Mouse (Mus musculus) hindbrain, embryonic 16.5 days (tissue): ENCODE results near the gene Sobp. TPM values are rescaled to one million over a fixed set of nuclear protein-coding genes. Genes with fewer than 3 reads are reported as not detected.

Source experiments
- ATAC-seq: fragments of 200-750 bp; cut with Nextera tagmentation; 2 replicates; pipeline ENCODE4 v1.8.0; 2017; ENCODE audit warnings: moderate TSS enrichment, moderate library complexity
- H3K27ac ChIP-seq: fragments of 300-500 bp; sonication (generic); 2 replicates; pipeline ENCODE4 v1.5.1; 2014; ENCODE audit warnings: low read depth, mild to moderate bottlenecking, control low read depth, low read length, moderate library complexity
- H3K27me3 ChIP-seq: fragments of 300-500 bp; sonication (generic); replicated peaks from 2 replicates; pipeline ENCODE4 v1.6.1; 2014; ENCODE audit warnings: low read length; ENCODE audit not compliant: control insufficient read depth, insufficient read depth
- H3K36me3 ChIP-seq: fragments of 300-500 bp; sonication (generic); 2 replicates; pipeline ENCODE4 v1.6.1; 2014; ENCODE audit warnings: mild to moderate bottlenecking, low read length, moderate library complexity, mixed read lengths; ENCODE audit not compliant: control insufficient read depth, insufficient read depth
- H3K4me1 ChIP-seq: fragments of 300-500 bp; sonication (generic); 2 replicates; pipeline ENCODE4 v1.6.1; 2014; ENCODE audit warnings: low read depth, low read length; ENCODE audit not compliant: control insufficient read depth, insufficient read depth
- H3K4me2 ChIP-seq: fragments of 300-500 bp; sonication (generic); 2 replicates; pipeline ENCODE4 v1.6.1; 2014; ENCODE audit warnings: mild to moderate bottlenecking, low read length, control low read depth, moderate library complexity
- H3K4me3 ChIP-seq: fragments of 300-500 bp; sonication (generic); 2 replicates; pipeline ENCODE4 v1.5.1; 2014; ENCODE audit warnings: mild to moderate bottlenecking, low read length, control low read depth, moderate library complexity
- H3K9ac ChIP-seq: fragments of 300-500 bp; sonication (generic); 2 replicates; pipeline ENCODE4 v1.6.1; 2014; ENCODE audit warnings: low read depth, mild to moderate bottlenecking, control low read depth, low read length, moderate library complexity
- H3K9me3 ChIP-seq: fragments of 300-500 bp; sonication (generic); 2 replicates; pipeline ENCODE4 v1.6.1; 2014; ENCODE audit warnings: mild to moderate bottlenecking, low read length, moderate library complexity; ENCODE audit not compliant: control insufficient read depth
- WGBS: fragments of 180-500 bp; shearing (Covaris S2); extraction: QIAGEN DNeasy Blood & Tissue Kit; methylation state at CpG from one replicate; pipeline ENCODE4 v1.1.7; 2014; 5-methylcytosine and 5-hydroxymethylcytosine counted together
- polyA plus RNA-seq: library from polyadenylated mRNA; unstranded; fragments of >200 nt; fragmentation: Nextera tagmentation; extraction: Ambion mirVana; gene quantifications from 2 replicates; pipeline ENCODE4 v1.2.1, GENCODE M21; 2015

The Sobp gene
- polyA plus RNA-seq, 1 experiment from 2014 or later: 10.8 TPM

DNA sequence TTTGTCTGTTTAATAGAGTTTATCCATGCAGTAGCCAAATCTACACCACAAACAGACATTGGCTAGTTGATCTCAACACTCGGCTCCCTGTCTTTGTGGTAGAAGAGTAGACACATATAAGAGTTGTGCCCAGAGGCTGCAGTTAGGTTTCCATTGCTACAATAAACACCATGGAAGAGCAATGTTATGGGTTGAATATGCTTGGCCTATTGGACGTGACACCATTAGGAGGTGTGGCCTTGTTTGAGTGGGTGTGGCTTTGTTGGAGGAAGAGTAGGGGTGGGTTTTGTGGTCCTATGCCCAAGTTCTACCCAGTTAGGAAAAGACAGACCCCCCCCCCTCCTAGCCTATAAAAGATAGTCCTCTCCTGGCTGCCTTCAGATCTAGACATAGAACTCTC is 211.3 kb downstream of the Sobp start:
- Histone ChIP-seq H3K4me2 (no peak overlapping the region), H3K27ac (no peak overlapping the region), H3K36me3 (no peaks in the 10 kb centered on the region), H3K9me3 (no peaks in the 10 kb centered on the region), H3K9ac (no peak overlapping the region), H3K27me3 (no peaks in the 10 kb centered on the region), H3K4me3 (no peak overlapping the region), H3K4me1 (no peaks in the 10 kb centered on the region)
- ATAC-seq: no peak
- WGBS: 93% methylated on average over 2 of the region's 2 CpGs

DNA sequence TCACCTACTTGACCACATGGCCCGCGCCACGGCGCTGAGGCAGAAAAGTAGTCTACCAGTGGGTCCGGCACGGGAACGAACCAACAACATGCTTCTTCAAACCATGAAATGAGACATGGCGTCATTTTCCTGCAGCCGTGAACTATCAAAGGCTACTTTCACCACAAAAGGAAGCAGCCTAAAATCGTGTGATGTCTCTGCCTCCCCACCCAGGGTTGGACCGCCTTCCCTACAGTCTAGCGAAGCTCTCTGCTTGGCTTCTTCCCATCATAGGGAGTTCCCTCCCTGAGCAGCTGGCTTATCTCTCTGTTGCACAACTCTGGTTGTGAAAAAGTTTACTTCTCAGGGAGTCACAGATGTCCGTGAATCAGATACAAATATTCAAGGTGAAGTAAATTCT is 211.7 kb downstream of the Sobp start:
- Histone ChIP-seq H3K4me1 (peaks cover 3% of the 10 kb centered on the region; the same call in 1 of the 2 replicates), H3K9ac (no peak overlapping the region), H3K27ac (no peak overlapping the region), H3K4me3 (no peak overlapping the region), H3K27me3 (no peaks in the 10 kb centered on the region), H3K36me3 (no peaks in the 10 kb centered on the region), H3K9me3 (no peaks in the 10 kb centered on the region), H3K4me2 (no peak overlapping the region)
- ATAC-seq: no peak
- WGBS: 96% methylated on average over 13 of the region's 13 CpGs

DNA sequence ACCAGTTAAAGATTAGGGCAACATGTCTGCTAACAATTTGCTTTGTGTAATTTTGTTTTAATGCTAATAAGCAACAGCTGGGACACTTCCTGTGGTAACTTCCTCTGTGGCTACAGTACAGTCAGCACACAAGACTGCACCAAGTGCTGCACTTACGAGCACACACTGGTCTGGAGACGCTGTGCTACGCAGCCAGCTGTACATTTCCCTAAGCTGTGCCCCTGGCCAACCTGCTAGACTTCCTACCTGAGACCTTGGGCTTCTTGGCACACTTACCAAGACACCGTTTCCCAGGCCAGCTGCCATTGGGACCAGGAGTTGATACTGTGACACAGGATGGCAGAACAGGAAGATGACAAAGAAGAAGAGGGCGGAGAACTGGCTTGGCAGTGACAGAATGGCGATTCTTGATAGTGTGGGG is 212.1 kb downstream of the Sobp start:
- no peaks in the 10 kb centered on the region for H3K36me3 ChIP-seq
- no peak overlapping the region for H3K4me3 ChIP-seq
- H3K27me3 ChIP-seq: no peaks in the 10 kb centered on the region
- no peak overlapping the region for H3K27ac ChIP-seq
- peaks cover 3% of the 10 kb centered on the region; the same call in 1 of the 2 replicates for H3K4me1 ChIP-seq
- no peak for ATAC-seq
- no peak overlapping the region for H3K9ac ChIP-seq
- 79% methylated on average over 6 of the region's 6 CpGs for WGBS
- H3K4me2 ChIP-seq: no peak overlapping the region
- no peaks in the 10 kb centered on the region for H3K9me3 ChIP-seq

DNA sequence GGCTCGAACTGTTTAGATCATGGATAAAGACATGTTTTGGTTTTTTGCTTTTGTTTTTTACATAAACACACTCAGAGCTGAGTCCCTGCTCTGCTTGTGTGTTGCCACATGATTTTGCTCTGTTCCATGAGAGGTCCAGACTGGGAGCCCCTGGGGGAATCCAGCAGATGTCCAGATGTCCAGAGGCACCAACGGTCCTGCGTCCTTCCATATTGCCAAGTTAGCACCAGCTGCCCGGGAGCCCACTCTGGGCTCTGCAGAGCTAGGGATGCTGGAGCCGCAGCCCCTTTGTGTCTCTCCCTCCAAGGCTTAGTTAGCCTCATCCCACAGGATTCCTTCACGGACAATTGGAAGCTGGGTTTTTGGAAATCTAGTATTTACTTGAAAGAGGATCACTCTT is 212.6 kb downstream of the Sobp start:
- whole genome bisulfite sequencing: 66% methylated on average over 6 of the region's 6 CpGs
- Histone ChIP-seq H3K4me3 (no peak overlapping the region), H3K4me2 (no peak overlapping the region), H3K27me3 (no peaks in the 10 kb centered on the region), H3K9me3 (no peaks in the 10 kb centered on the region), H3K27ac (no peak overlapping the region), H3K4me1 (peaks cover 3% of the 10 kb centered on the region; the same call in 1 of the 2 replicates), H3K36me3 (no peaks in the 10 kb centered on the region), H3K9ac (no peak overlapping the region)
- no peak for ATAC-seq

DNA sequence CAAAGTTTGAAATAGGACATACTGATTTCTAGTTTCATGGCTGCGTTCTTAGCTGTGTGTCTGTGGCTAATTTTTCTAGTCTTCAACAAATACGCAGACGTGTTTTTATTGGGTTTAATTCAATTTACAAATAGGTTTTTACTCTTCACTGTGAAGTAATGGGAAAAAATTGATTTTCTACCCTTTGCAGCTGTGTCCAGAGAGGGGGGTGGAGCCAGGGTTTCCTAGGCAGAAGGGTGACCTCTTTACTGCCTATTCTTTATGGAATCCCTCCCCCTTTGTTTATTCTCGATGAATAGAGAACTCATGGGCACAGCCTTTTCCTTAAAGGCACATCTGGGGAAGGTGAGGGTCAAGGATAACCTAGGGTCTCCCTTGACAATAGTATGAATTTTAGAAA is 215.6 kb downstream of the Sobp start:
- Histone ChIP-seq H3K4me2 (peak overlapping the region; percentile 56), H3K9me3 (no peaks in the 10 kb centered on the region), H3K27ac (no peak overlapping the region), H3K4me1 (peaks cover 3% of the 10 kb centered on the region; the same call in 1 of the 2 replicates), H3K9ac (peak overlapping the region; percentile 43), H3K27me3 (no peaks in the 10 kb centered on the region), H3K36me3 (no peaks in the 10 kb centered on the region), H3K4me3 (no peak overlapping the region)
- no peak for ATAC-seq
- WGBS: 26% methylated on average over 4 of the region's 4 CpGs

DNA sequence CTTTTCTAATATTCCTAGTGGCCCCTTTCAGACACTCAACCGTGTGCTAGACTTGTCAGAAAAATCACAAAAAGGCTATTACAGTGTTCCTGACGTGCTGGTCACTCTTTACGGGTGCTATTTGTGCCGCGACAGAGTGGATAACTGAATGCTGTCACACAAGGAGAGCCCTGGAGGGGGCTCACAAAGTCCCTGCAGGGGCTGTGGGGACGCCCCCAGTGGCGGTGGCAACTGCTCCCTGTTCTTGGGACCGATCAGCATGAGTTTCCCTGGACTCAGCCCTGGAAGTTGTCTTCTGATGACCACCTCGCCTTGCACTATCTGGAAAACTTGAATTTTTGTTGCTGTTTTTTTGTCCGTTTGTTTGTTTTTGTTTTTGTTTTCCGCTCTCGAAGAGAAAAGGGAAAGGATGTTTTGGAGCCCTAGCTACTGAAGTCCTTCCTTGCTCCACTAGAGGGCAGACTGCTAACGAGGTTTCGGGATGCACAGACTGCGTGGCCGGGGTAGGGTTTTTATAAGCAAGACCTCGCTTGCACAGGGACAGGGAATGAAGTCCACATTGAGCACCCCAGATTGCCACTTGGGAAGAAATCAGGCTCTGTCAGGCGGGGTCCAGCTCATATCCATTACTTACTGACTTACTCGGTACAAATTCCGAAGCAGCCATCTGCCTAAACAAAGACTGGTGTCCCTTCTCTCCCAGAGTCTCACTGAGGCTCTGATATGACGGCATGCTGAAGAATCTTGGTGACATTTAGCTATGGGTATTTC is 216.3 kb downstream of the Sobp start:
- no peaks in the 10 kb centered on the region for H3K27me3 ChIP-seq
- no peaks in the 10 kb centered on the region for H3K36me3 ChIP-seq
- ATAC-seq: peak; percentile 88
- peak overlapping the region; percentile 33 for H3K4me3 ChIP-seq
- WGBS: 3% methylated on average over 21 of the region's 21 CpGs
- peak overlapping the region; percentile 56 for H3K4me2 ChIP-seq
- H3K27ac ChIP-seq: no peak overlapping the region
- H3K9me3 ChIP-seq: no peaks in the 10 kb centered on the region
- peaks cover 3% of the 10 kb centered on the region; the same call in 1 of the 2 replicates for H3K4me1 ChIP-seq
- peak overlapping the region; percentile 46 for H3K9ac ChIP-seq

DNA sequence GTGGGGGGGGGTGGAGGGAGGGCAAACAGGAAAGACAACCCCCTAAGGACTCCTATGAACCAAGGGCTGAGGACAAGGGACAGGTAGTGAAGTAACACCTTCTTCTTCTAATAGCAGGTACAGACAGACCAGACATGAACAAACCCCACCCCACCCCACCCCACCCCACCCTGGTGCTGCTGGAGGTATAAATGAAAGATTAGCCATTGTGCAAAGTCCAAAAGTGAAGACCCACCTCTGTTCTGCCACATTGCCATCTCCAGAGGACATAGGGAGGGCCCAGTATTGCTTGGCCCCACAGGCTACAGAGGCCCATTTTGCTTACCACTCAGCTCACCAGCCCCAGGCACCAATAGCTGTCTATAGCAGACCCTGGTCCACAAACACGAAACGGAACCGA is 219.1 kb downstream of the Sobp start:
- Histone ChIP-seq H3K4me2 (no peak overlapping the region), H3K9ac (no peak overlapping the region), H3K4me1 (peaks cover 9% of the 10 kb centered on the region), H3K9me3 (no peaks in the 10 kb centered on the region), H3K27ac (no peak overlapping the region), H3K36me3 (no peaks in the 10 kb centered on the region), H3K4me3 (no peak overlapping the region), H3K27me3 (no peaks in the 10 kb centered on the region)
- ATAC-seq: no peak
- 97% methylated on average over 3 of the region's 3 CpGs for WGBS

DNA sequence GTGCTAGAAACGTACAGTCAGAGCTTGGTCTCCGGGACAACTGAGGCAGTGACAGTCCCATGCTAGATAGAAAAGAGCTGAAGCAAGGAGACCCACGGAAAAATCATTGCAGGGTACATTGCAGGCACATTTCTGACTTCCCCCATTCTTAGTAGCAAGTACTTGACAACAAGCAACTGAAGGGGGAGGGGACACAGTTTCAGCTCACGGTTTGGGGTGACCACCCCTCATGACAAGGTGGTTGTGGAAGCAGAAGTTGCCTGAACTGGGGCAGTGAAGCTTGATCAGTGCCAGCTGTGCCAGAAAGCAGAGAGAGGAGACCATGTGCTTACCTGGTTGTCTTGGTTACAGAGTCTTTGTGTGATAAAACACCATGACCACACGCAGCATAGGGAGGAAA is 220.7 kb downstream of the Sobp start:
- Histone ChIP-seq H3K27ac (no peak overlapping the region), H3K36me3 (no peaks in the 10 kb centered on the region), H3K4me3 (no peak overlapping the region), H3K4me2 (no peak overlapping the region), H3K4me1 (peaks cover 9% of the 10 kb centered on the region), H3K9me3 (no peaks in the 10 kb centered on the region), H3K27me3 (no peaks in the 10 kb centered on the region), H3K9ac (no peak overlapping the region)
- WGBS: 75% methylated on average over 5 of the region's 5 CpGs
- no peak for ATAC-seq
